Mouse (Mus musculus) liver, embryonic 14.5 days (tissue): ENCODE measurements at regions not wholly inside any gene's neighbourhood (a gene's known extent, or its start where the extent isn't known, plus 50 kb on each side); places are given as distances from the start of the nearest gene placed in this dataset.

Experiments
- CTCF ChIP-seq: IDR thresholded peaks from 2 replicates; pipeline ENCODE4 v1.5.1; 2016; ENCODE audit warnings: antibody characterized with exemption, low read depth, control low read depth
- EP300 ChIP-seq: IDR thresholded peaks from 2 replicates; pipeline ENCODE4 v1.6.1; 2016; ENCODE audit warnings: antibody characterized with exemption, low read depth

- no peak for TF ChIP-seq CTCF
- TF ChIP-seq EP300 = no peak
These were observed 144.0 kb upstream of the Topaz1 start for GRCm38 (mm10) chr9:122603106-122603505.
